Mouse (Mus musculus): Measurements from ENCODE around the gene Olfr1340. TPM values are rescaled to one million over a fixed set of nuclear protein-coding genes. Genes with fewer than 3 reads are reported as not detected.

Olfr1340 gene
- not detected in 2 replicates for polyA plus RNA-seq (2014; fragmentation: Nextera tagmentation; extraction: Ambion mirVana)

GRCm38 (mm10) chr4:118719838-118720237 is at the start of gene Olfr1340:
Gene Olfr1340, plus strand, starts transcription at chr4:118720138.
- no peak within 1 kb of the TSS for H3K27ac ChIP-seq (ENCODE audit: low read depth, low read length)
- H3K36me3 ChIP-seq (ENCODE audit: control insufficient read depth, insufficient read depth, low read length), result no peaks in the 10 kb centered on the region
- H3K4me2 ChIP-seq, result no peak within 1 kb of the TSS
- H3K4me3 ChIP-seq (ENCODE audit: low read depth, low read length), result no peak within 1 kb of the TSS
- no peak within 1 kb of the TSS for H3K9ac ChIP-seq (ENCODE audit: low read depth, low read length)
- no peaks in the 10 kb centered on the region for H3K27me3 ChIP-seq (ENCODE audit: control insufficient read depth, insufficient read depth, low read length)
- ATAC-seq (replicated peaks; ENCODE audit: insufficient number of reproducible peaks, low FRiP score, low TSS enrichment), result no peak
- no peaks in the 10 kb centered on the region for H3K4me1 ChIP-seq (ENCODE audit: control insufficient read depth, insufficient read depth, low read length)
- no peaks in the 10 kb centered on the region for H3K9me3 ChIP-seq (replicated peaks; ENCODE audit: control insufficient read depth, low read length)

- Histone ChIP-seq H3K4me3 (ENCODE audit: low read depth, low read length) (no peak overlapping the region), H3K9ac (ENCODE audit: low read depth, low read length) (no peak overlapping the region), H3K27ac (ENCODE audit: low read depth, low read length) (no peak overlapping the region), H3K36me3 (ENCODE audit: control insufficient read depth, insufficient read depth, low read length) (no peaks in the 10 kb centered on the region), H3K4me2 (no peak overlapping the region), H3K27me3 (ENCODE audit: control insufficient read depth, insufficient read depth, low read length) (no peaks in the 10 kb centered on the region), H3K4me1 (ENCODE audit: control insufficient read depth, insufficient read depth, low read length) (no peaks in the 10 kb centered on the region), H3K9me3 (replicated peaks; ENCODE audit: control insufficient read depth, low read length) (no peaks in the 10 kb centered on the region)
- ATAC-seq (replicated peaks; ENCODE audit: insufficient number of reproducible peaks, low FRiP score, low TSS enrichment), result no peak
- 13% methylated on average over 2 of the region's 2 CpGs for WGBS (ENCODE audit: insufficient replicate concordance)
Observed at GRCm38 (mm10) chr4:118687086-118687485, 32.9 kb upstream of the Olfr1340 start.

DNA sequence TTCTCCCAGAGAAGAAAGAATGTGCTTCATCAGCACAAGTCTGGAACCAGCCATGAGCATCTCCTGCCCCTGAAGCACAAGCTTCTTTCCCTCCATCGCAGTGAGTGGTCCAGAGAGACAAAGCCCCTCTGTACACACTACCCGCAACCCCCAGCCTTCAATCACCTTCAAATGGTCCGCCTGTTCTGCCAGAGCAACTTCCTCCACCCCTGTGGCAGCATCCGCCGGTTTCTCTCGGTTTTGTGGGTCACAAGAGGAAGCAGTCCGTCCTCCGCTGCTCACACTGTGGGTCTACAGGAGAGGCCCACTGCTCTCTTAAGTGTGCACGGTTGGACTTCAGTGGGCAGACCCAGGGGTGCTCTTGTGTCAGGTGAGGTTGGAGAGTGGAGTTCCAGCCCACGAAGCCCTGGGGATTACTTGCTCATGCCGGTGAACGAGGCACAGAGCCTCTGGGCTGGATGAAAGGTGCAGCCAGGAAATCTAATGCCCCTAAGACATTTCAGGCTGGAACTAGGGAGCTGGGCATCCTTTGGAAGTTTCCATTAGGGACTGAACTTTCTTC is 27.4 kb upstream of the Olfr1340 start, which contains the start of gene Olfr1342:
TSS of gene Olfr1342 (minus strand) at position 345 of the 562 bp plus-strand sequence.
- no peaks in the 10 kb centered on the region for H3K4me1 ChIP-seq (ENCODE audit: control insufficient read depth, insufficient read depth, low read length)
- WGBS (ENCODE audit: insufficient replicate concordance), result 45% methylated on average over 12 of the region's 12 CpGs
- no peaks in the 10 kb centered on the region for H3K9me3 ChIP-seq (replicated peaks; ENCODE audit: control insufficient read depth, low read length)
- H3K27me3 ChIP-seq (ENCODE audit: control insufficient read depth, insufficient read depth, low read length), result no peaks in the 10 kb centered on the region
- no peak for ATAC-seq (replicated peaks; ENCODE audit: insufficient number of reproducible peaks, low FRiP score, low TSS enrichment)
- no peak within 1 kb of the TSS for H3K4me3 ChIP-seq (ENCODE audit: low read depth, low read length)
- no peaks in the 10 kb centered on the region for H3K36me3 ChIP-seq (ENCODE audit: control insufficient read depth, insufficient read depth, low read length)
- no peak within 1 kb of the TSS for H3K27ac ChIP-seq (ENCODE audit: low read depth, low read length)
- no peak within 1 kb of the TSS for H3K4me2 ChIP-seq
- no peak within 1 kb of the TSS for H3K9ac ChIP-seq (ENCODE audit: low read depth, low read length)

DNA sequence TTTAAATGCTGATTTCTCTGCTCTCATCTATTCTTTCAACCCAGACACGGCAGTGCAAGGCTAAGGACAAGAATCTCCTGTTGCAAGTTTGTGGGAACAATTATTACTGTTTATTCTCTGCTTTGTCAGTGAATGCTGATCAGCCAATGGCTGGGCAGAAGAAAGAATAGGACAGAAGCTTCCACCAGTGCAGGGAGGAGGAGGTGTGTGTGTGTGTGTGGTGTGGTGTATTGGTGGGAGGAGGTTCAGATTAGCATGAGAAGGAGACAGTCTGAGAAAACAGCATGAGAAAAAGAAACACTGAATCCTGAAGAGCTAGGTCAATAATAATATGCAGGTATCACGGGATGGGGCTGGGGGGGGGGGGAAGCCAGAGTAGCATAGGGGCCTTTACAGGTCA is 26.1 kb upstream of the Olfr1340 start:
- H3K9me3 ChIP-seq (replicated peaks; ENCODE audit: control insufficient read depth, low read length), result no peaks in the 10 kb centered on the region
- H3K4me3 ChIP-seq (ENCODE audit: low read depth, low read length), result no peak overlapping the region
- no peaks in the 10 kb centered on the region for H3K36me3 ChIP-seq (ENCODE audit: control insufficient read depth, insufficient read depth, low read length)
- no peak overlapping the region for H3K9ac ChIP-seq (ENCODE audit: low read depth, low read length)
- no peak for ATAC-seq (replicated peaks; ENCODE audit: insufficient number of reproducible peaks, low FRiP score, low TSS enrichment)
- H3K27me3 ChIP-seq (ENCODE audit: control insufficient read depth, insufficient read depth, low read length), result no peaks in the 10 kb centered on the region
- no peak overlapping the region for H3K4me2 ChIP-seq
- no peak overlapping the region for H3K27ac ChIP-seq (ENCODE audit: low read depth, low read length)
- 45% methylated on average over 2 of the region's 2 CpGs for WGBS (ENCODE audit: insufficient replicate concordance)
- no peaks in the 10 kb centered on the region for H3K4me1 ChIP-seq (ENCODE audit: control insufficient read depth, insufficient read depth, low read length)

GRCm38 (mm10) chr4:118703223-118703622 is 16.7 kb upstream of the Olfr1340 start, which contains the start of gene Olfr1341:
Gene Olfr1341, plus strand, starts transcription at chr4:118703523.
- no peaks in the 10 kb centered on the region for H3K27me3 ChIP-seq (ENCODE audit: control insufficient read depth, insufficient read depth, low read length)
- H3K4me2 ChIP-seq, result no peak within 1 kb of the TSS
- H3K27ac ChIP-seq (ENCODE audit: low read depth, low read length), result no peak within 1 kb of the TSS
- no peaks in the 10 kb centered on the region for H3K9me3 ChIP-seq (replicated peaks; ENCODE audit: control insufficient read depth, low read length)
- no peaks in the 10 kb centered on the region for H3K4me1 ChIP-seq (ENCODE audit: control insufficient read depth, insufficient read depth, low read length)
- 62% methylated on average over 3 of the region's 3 CpGs for WGBS (ENCODE audit: insufficient replicate concordance)
- no peak for ATAC-seq (replicated peaks; ENCODE audit: insufficient number of reproducible peaks, low FRiP score, low TSS enrichment)
- H3K4me3 ChIP-seq (ENCODE audit: low read depth, low read length), result no peak within 1 kb of the TSS
- no peak within 1 kb of the TSS for H3K9ac ChIP-seq (ENCODE audit: low read depth, low read length)
- no peaks in the 10 kb centered on the region for H3K36me3 ChIP-seq (ENCODE audit: control insufficient read depth, insufficient read depth, low read length)

DNA sequence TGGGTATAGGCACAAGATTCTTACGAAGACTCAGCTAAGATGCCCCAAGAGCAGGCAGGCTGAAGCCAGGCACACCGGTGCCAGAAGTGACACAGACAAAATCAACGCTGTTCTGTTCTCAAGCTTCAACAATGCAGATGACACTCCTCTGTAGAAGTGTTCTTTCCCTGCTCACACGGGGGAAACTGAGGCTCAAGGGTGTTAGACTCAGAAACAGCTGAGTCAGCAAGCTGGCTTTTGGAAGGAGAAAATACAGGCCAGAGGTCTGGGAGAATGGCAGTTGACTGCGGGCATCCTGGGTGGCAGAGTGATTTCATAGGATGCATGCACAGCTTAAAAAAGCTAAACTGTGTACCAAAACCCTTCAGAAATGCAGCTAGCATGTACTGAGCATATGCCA is 11.9 kb upstream of the Olfr1340 start:
- WGBS (ENCODE audit: insufficient replicate concordance), result 74% methylated on average over 5 of the region's 5 CpGs
- H3K9me3 ChIP-seq (replicated peaks; ENCODE audit: control insufficient read depth, low read length), result no peaks in the 10 kb centered on the region
- H3K27me3 ChIP-seq (ENCODE audit: control insufficient read depth, insufficient read depth, low read length), result no peaks in the 10 kb centered on the region
- H3K4me2 ChIP-seq, result no peak overlapping the region
- no peak overlapping the region for H3K27ac ChIP-seq (ENCODE audit: low read depth, low read length)
- H3K36me3 ChIP-seq (ENCODE audit: control insufficient read depth, insufficient read depth, low read length), result no peaks in the 10 kb centered on the region
- no peak for ATAC-seq (replicated peaks; ENCODE audit: insufficient number of reproducible peaks, low FRiP score, low TSS enrichment)
- H3K9ac ChIP-seq (ENCODE audit: low read depth, low read length), result no peak overlapping the region
- H3K4me1 ChIP-seq (ENCODE audit: control insufficient read depth, insufficient read depth, low read length), result no peaks in the 10 kb centered on the region
- H3K4me3 ChIP-seq (ENCODE audit: low read depth, low read length), result no peak overlapping the region

DNA sequence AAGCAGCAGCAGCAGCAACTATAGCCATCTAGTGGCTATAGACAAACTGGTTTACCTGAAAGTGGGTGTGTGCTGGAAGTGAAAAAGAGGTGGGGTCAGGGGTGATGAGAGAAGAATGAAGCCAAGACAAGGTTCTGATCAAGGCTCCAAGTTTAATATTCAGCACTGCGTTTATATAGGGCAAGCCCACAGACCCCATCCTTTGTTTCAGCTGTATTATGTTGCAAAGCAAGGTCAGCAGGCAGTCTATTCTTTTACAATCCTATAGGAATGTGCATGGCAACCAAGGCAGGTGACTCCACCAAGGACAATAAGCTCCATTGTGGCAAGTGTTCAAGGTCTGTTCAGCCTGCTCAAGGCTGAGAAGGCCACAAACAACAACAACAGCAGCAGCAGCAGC is 8.3 kb upstream of the Olfr1340 start:
- Histone ChIP-seq H3K27me3 (ENCODE audit: control insufficient read depth, insufficient read depth, low read length) (no peaks in the 10 kb centered on the region), H3K9ac (ENCODE audit: low read depth, low read length) (no peak overlapping the region), H3K36me3 (ENCODE audit: control insufficient read depth, insufficient read depth, low read length) (no peaks in the 10 kb centered on the region), H3K9me3 (replicated peaks; ENCODE audit: control insufficient read depth, low read length) (no peaks in the 10 kb centered on the region), H3K4me3 (ENCODE audit: low read depth, low read length) (no peak overlapping the region), H3K4me1 (ENCODE audit: control insufficient read depth, insufficient read depth, low read length) (no peaks in the 10 kb centered on the region), H3K27ac (ENCODE audit: low read depth, low read length) (no peak overlapping the region), H3K4me2 (no peak overlapping the region)
- 47% methylated on average over 1 of the region's 1 CpGs for WGBS (ENCODE audit: insufficient replicate concordance)
- no peak for ATAC-seq (replicated peaks; ENCODE audit: insufficient number of reproducible peaks, low FRiP score, low TSS enrichment)

- H3K9me3 ChIP-seq (replicated peaks; ENCODE audit: control insufficient read depth, low read length), result no peaks in the 10 kb centered on the region
- ATAC-seq (replicated peaks; ENCODE audit: insufficient number of reproducible peaks, low FRiP score, low TSS enrichment), result no peak
- no peak overlapping the region for H3K4me2 ChIP-seq
- no peak overlapping the region for H3K27ac ChIP-seq (ENCODE audit: low read depth, low read length)
- H3K4me1 ChIP-seq (ENCODE audit: control insufficient read depth, insufficient read depth, low read length), result no peaks in the 10 kb centered on the region
- no peaks in the 10 kb centered on the region for H3K27me3 ChIP-seq (ENCODE audit: control insufficient read depth, insufficient read depth, low read length)
- no peaks in the 10 kb centered on the region for H3K36me3 ChIP-seq (ENCODE audit: control insufficient read depth, insufficient read depth, low read length)
- 43% methylated on average over 10 of the region's 10 CpGs for WGBS (ENCODE audit: insufficient replicate concordance)
- no peak overlapping the region for H3K9ac ChIP-seq (ENCODE audit: low read depth, low read length)
- H3K4me3 ChIP-seq (ENCODE audit: low read depth, low read length), result no peak overlapping the region
Observed at GRCm38 (mm10) chr4:118721742-118722483, 2.0 kb downstream of the Olfr1340 start.

DNA sequence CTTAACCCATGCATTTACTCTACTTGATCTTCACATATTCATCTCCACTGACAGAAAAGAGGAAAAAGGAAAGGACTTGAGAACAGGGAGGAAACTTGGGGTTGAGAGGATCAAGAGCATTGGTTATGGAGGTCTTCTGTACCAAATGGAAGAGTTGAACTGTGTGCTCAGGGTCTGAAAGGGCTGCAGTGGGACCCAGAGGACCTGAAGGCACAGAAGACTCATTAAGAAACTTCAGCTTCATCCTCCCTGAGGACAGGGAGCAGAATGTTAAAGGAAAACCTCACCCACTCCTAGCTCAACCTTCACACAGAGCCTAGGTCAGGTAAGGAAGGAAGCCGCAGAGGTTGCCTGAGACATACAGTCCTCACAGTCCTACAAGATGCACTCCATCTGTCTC is 11.9 kb downstream of the Olfr1340 start, which contains the start of gene Olfr1339:
TSS of gene Olfr1339 (plus strand) at position 301 of the 400 bp plus-strand sequence.
- 90% methylated on average over 1 of the region's 1 CpGs for WGBS (ENCODE audit: insufficient replicate concordance)
- H3K9me3 ChIP-seq (replicated peaks; ENCODE audit: control insufficient read depth, low read length), result no peaks in the 10 kb centered on the region

More for the DNA sequence above, 11.9 kb downstream of the Olfr1340 start, which contains the start of gene Olfr1339:
- H3K4me3 ChIP-seq (ENCODE audit: low read depth, low read length), result no peak within 1 kb of the TSS
- H3K27ac ChIP-seq (ENCODE audit: low read depth, low read length), result no peak within 1 kb of the TSS
- H3K36me3 ChIP-seq (ENCODE audit: control insufficient read depth, insufficient read depth, low read length), result no peaks in the 10 kb centered on the region
- H3K27me3 ChIP-seq (ENCODE audit: control insufficient read depth, insufficient read depth, low read length), result no peaks in the 10 kb centered on the region
- H3K9ac ChIP-seq (ENCODE audit: low read depth, low read length), result no peak within 1 kb of the TSS
- H3K4me2 ChIP-seq, result no peak within 1 kb of the TSS
- no peak for ATAC-seq (replicated peaks; ENCODE audit: insufficient number of reproducible peaks, low FRiP score, low TSS enrichment)
- no peaks in the 10 kb centered on the region for H3K4me1 ChIP-seq (ENCODE audit: control insufficient read depth, insufficient read depth, low read length)
